ENCODE assay signal across 8 mouse cellular contexts in the genomic region with DNA sequence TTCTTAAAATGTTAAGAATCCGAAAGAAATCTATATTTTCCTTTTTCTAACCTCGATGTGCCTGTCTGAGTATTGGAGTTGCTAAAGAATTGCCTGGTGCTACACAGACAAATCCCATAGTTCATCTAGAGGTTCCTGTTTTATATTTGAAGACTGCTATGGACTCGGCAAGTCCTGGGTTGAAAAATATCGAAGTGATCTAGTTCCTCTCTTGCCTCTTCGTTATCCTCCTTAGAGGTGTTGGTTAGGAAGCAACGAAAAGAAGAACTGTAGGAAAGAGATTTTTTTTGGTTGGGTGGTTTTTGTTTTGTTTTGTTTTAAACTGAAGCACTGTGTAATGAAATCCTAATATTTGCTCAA. TPM values are rescaled to one million over a fixed set of nuclear protein-coding genes. Genes with fewer than 3 reads are reported as not detected.
DNase-seq lines count a peak whose midpoint lies in the region; ATAC-seq and TF ChIP-seq lines count a peak whose summit lies in the region.

No protein-coding gene starts in this region.

- H3K4me2 ChIP-seq in kidney, postnatal 0 days (ENCODE audit: low read length) = peak overlapping the region; percentile 68
- peak overlapping the region; percentile 43 for H3K4me2 ChIP-seq in embryonic facial prominence, embryonic 11.5 days (ENCODE audit: low read depth, low read length)
- H3K4me2 ChIP-seq in intestine, embryonic 16.5 days (ENCODE audit: low read depth, low read length) = peak overlapping the region; percentile 63

- H3K9me3 ChIP-seq in kidney, postnatal 0 days (replicated peaks; ENCODE audit: low read length) = no peaks in the 10 kb centered on the region
- H3K9me3 ChIP-seq in embryonic facial prominence, embryonic 11.5 days (replicated peaks; ENCODE audit: control insufficient read depth, low read length) = no peaks in the 10 kb centered on the region
- no peaks in the 10 kb centered on the region for H3K9me3 ChIP-seq in intestine, embryonic 16.5 days (ENCODE audit: control insufficient read depth, low read length)

- H3K36me3 ChIP-seq in kidney, postnatal 0 days (ENCODE audit: insufficient read depth, low read length) = no peaks in the 10 kb centered on the region
- H3K36me3 ChIP-seq in kidney, adult 2 months (ENCODE audit: control insufficient read depth, insufficient read depth, low read length) = no peaks in the 10 kb centered on the region
- no peaks in the 10 kb centered on the region; the same call in none of the 2 replicates for H3K36me3 ChIP-seq in embryonic facial prominence, embryonic 11.5 days (replicated peaks; ENCODE audit: control insufficient read depth, insufficient read depth, low read depth, low read length)
- H3K36me3 ChIP-seq in intestine, embryonic 16.5 days (ENCODE audit: control insufficient read depth, insufficient read depth, low read length) = peaks cover under 1% of the 10 kb centered on the region; the same call in 1 of the 2 replicates

- WGBS in kidney, postnatal 0 days = 14% methylated on average over 6 of the region's 6 CpGs
- 21% methylated on average over 6 of the region's 6 CpGs for WGBS in kidney, adult 2 months
- 33% methylated on average over 6 of the region's 6 CpGs for WGBS in embryonic facial prominence, embryonic 11.5 days
- 14% methylated on average over 6 of the region's 6 CpGs for WGBS in intestine, embryonic 16.5 days

- no peak overlapping the region for H3K27ac ChIP-seq in kidney, postnatal 0 days
- no peak overlapping the region for H3K27ac ChIP-seq in kidney, adult 2 months (ENCODE audit: insufficient read depth, low read depth, low read length)
- no peak overlapping the region for H3K27ac ChIP-seq in embryonic facial prominence, embryonic 11.5 days (replicated peaks; ENCODE audit: low read depth, low read length)
- no peak overlapping the region for H3K27ac ChIP-seq in intestine, embryonic 16.5 days (ENCODE audit: low read length)

- ATAC-seq in kidney, postnatal 0 days (replicated peaks; ENCODE audit: low FRiP score, low read depth) = no peak
- ATAC-seq in embryonic facial prominence, embryonic 11.5 days (replicated peaks; ENCODE audit: insufficient number of reproducible peaks, low FRiP score, low TSS enrichment, low read depth) = no peak
- ATAC-seq in intestine, embryonic 16.5 days = no peak
- ATAC-seq in monocyte, adult 5-6 weeks (replicated peaks; ENCODE audit: insufficient number of reproducible peaks, low FRiP score, low TSS enrichment, poor library complexity, severe bottlenecking) = peak; percentile 44; the same call in 1 of the 2 replicates

- peak; percentile 23 for DNase-seq in kidney, postnatal 0 days (ENCODE audit: low spot score)
- no peak for DNase-seq in kidney, adult 2 months
- DNase-seq in embryonic facial prominence, embryonic 11.5 days (ENCODE audit: low spot score) = no peak
- DNase-seq in T-cell, adult 2 months (ENCODE audit: low spot score) = no peak
- DNase-seq in right cerebral cortex, postnatal 36 days (ENCODE audit: low spot score in 2 of 2) = no peak
- DNase-seq in right cerebral cortex, postnatal 25 days = no peak

- TF ChIP-seq CTCF in kidney, postnatal 0 days (IDR thresholded peaks at IDR 0.05; ENCODE audit: low read depth) = no peak
- TF ChIP-seq CTCF in kidney, adult 2 months (conservative IDR thresholded peaks at IDR 0.05; ENCODE audit: insufficient read depth, insufficient read length, low read depth, low read length) = no peak

- TF ChIP-seq POLR2A in kidney, adult 2 months (IDR thresholded peaks at IDR 0.05; ENCODE audit: low read depth, low read length) = no peak

- no peaks in the 10 kb centered on the region for H3K27me3 ChIP-seq in kidney, postnatal 0 days (ENCODE audit: insufficient read depth, low read length)
- H3K27me3 ChIP-seq in kidney, adult 2 months (replicated peaks; ENCODE audit: control insufficient read depth, insufficient read depth, low read length) = no peaks in the 10 kb centered on the region
- no peaks in the 10 kb centered on the region for H3K27me3 ChIP-seq in embryonic facial prominence, embryonic 11.5 days (ENCODE audit: control insufficient read depth, insufficient read depth, low read length)
- H3K27me3 ChIP-seq in intestine, embryonic 16.5 days (replicated peaks; ENCODE audit: control insufficient read depth, insufficient read depth, low read length) = no peaks in the 10 kb centered on the region

- peak overlapping the region; percentile 90 for H3K9ac ChIP-seq in kidney, postnatal 0 days (ENCODE audit: low read depth, low read length)
- H3K9ac ChIP-seq in embryonic facial prominence, embryonic 11.5 days (replicated peaks; ENCODE audit: low read length) = peak overlapping the region; percentile 41
- peak overlapping the region; percentile 98; the same call in 1 of the 2 replicates for H3K9ac ChIP-seq in intestine, embryonic 16.5 days (ENCODE audit: low read depth, low read length)

- H3K4me1 ChIP-seq in kidney, postnatal 0 days (replicated peaks; ENCODE audit: insufficient read depth, low read length) = no peaks in the 10 kb centered on the region; the same call in 1 of the 2 replicates
- H3K4me1 ChIP-seq in kidney, adult 2 months (ENCODE audit: control insufficient read depth, insufficient read depth, low read length) = no peaks in the 10 kb centered on the region; the same call in 1 of the 2 replicates
- no peaks in the 10 kb centered on the region for H3K4me1 ChIP-seq in embryonic facial prominence, embryonic 11.5 days (ENCODE audit: control insufficient read depth, insufficient read depth, low read length)
- H3K4me1 ChIP-seq in intestine, embryonic 16.5 days (ENCODE audit: control insufficient read depth, insufficient read depth, low read length) = peaks cover 7% of the 10 kb centered on the region; the same call in 1 of the 2 replicates

- peak overlapping the region; percentile 68 for H3K4me3 ChIP-seq in kidney, postnatal 0 days (replicated peaks; ENCODE audit: low read depth, low read length)
- no peak overlapping the region; the same call in 1 of the 2 replicates for H3K4me3 ChIP-seq in kidney, adult 2 months (ENCODE audit: insufficient read depth, low read depth, low read length)
- peak overlapping the region; percentile 97 for H3K4me3 ChIP-seq in embryonic facial prominence, embryonic 11.5 days (ENCODE audit: low read depth, low read length)
- peak overlapping the region; percentile 95 for H3K4me3 ChIP-seq in intestine, embryonic 16.5 days (ENCODE audit: low read length)

RNA-seq across cellular contexts. Expression of a gene that starts 1.5 kb away (rescaled TPM):
- 59.6 and 59.7 TPM in 2 replicates for polyA plus RNA-seq in kidney, postnatal 0 days (2015; fragmentation: Nextera tagmentation; extraction: Ambion mirVana)
- polyA plus RNA-seq in kidney, adult 2 months (2012; rRNA removed) = 4.4 and 6.1 TPM in 2 replicates
- polyA plus RNA-seq in embryonic facial prominence, embryonic 11.5 days (2014; fragmentation: Nextera tagmentation; extraction: Ambion mirVana) = 119 and 139 TPM in 2 replicates
- 27.4 and 28.2 TPM in 2 replicates for polyA plus RNA-seq in intestine, embryonic 16.5 days (2015; fragmentation: Nextera tagmentation; extraction: Ambion mirVana)
- 167 to 180 TPM (median 174 TPM) in 3 replicates for total RNA-seq in monocyte, adult 5-6 weeks (2017)

RNA-seq across cellular contexts. Expression of a gene that starts 40.4 kb away (rescaled TPM):
- polyA plus RNA-seq in kidney, postnatal 0 days (2015; fragmentation: Nextera tagmentation; extraction: Ambion mirVana) = not detected in 2 replicates
- polyA plus RNA-seq in kidney, adult 2 months (2012; rRNA removed) = 0.03 TPM in 1 of 2 replicates, not detected in the other
- not detected in 2 replicates for polyA plus RNA-seq in embryonic facial prominence, embryonic 11.5 days (2014; fragmentation: Nextera tagmentation; extraction: Ambion mirVana)
- not detected in 2 replicates for polyA plus RNA-seq in intestine, embryonic 16.5 days (2015; fragmentation: Nextera tagmentation; extraction: Ambion mirVana)
- total RNA-seq in monocyte, adult 5-6 weeks (2017) = not detected in 3 replicates

RNA-seq across cellular contexts. Expression of a gene that starts 53.0 kb away (rescaled TPM):
- polyA plus RNA-seq in kidney, postnatal 0 days (2015; fragmentation: Nextera tagmentation; extraction: Ambion mirVana) = 19.2 and 20.6 TPM in 2 replicates
- 22.1 and 23.2 TPM in 2 replicates for polyA plus RNA-seq in kidney, adult 2 months (2012; rRNA removed)
- polyA plus RNA-seq in embryonic facial prominence, embryonic 11.5 days (2014; fragmentation: Nextera tagmentation; extraction: Ambion mirVana) = 30.8 and 31.5 TPM in 2 replicates
- polyA plus RNA-seq in intestine, embryonic 16.5 days (2015; fragmentation: Nextera tagmentation; extraction: Ambion mirVana) = 20.6 and 21.7 TPM in 2 replicates
- total RNA-seq in monocyte, adult 5-6 weeks (2017) = 28.8 to 39.0 TPM (median 32.3 TPM) in 3 replicates

Comparison
In these comparisons a context has a peak if more than half of its experiments do, and no peak if none do; other contexts are left out.
1. H3K9ac ChIP-seq: peak in every context shown above with its lines; median percentile 98 in intestine, embryonic 16.5 days; 90 in kidney, postnatal 0 days; 41 in embryonic facial prominence, embryonic 11.5 days.